Comparison of ENCODE assay signal across 9 mouse cellular contexts in genomic region chr10:77150947-77151521, GRCm38 (mm10). TPM values are rescaled to one million over a fixed set of nuclear protein-coding genes. Genes with fewer than 3 reads are reported as not detected.
DNase-seq lines count a peak whose midpoint lies in the region; ATAC-seq and TF ChIP-seq lines count a peak whose summit lies in the region.
"Had no signal": no experiment of that assay in that cellular context is flagged by ENCODE, and none has a peak within 500 bp of the region (broad histone marks: within the 10 kb centered on the region; RNA-seq: fewer than 3 reads in every experiment).

No protein-coding gene starts in this region.

- H3K27ac ChIP-seq in liver, embryonic 14.5 days: no peak overlapping the region
- H3K27ac ChIP-seq in liver, postnatal 0 days (ENCODE audit: low read depth): no peak overlapping the region
- H3K27ac ChIP-seq in forebrain, postnatal 0 days (ENCODE audit: low read depth, low read length): no peak overlapping the region
- H3K27ac ChIP-seq in limb, embryonic 12.5 days: peak overlapping the region; percentile 54
- H3K27ac ChIP-seq in stomach, embryonic 15.5 days: peak overlapping the region; percentile 48

- H3K27me3 ChIP-seq in liver, embryonic 14.5 days (ENCODE audit: control insufficient read depth, insufficient read depth, low read length): no peaks in the 10 kb centered on the region
- H3K27me3 ChIP-seq in liver, postnatal 0 days (ENCODE audit: insufficient read depth, low read length): no peaks in the 10 kb centered on the region
- H3K27me3 ChIP-seq in forebrain, postnatal 0 days (ENCODE audit: insufficient read depth, low read length): no peaks in the 10 kb centered on the region
- H3K27me3 ChIP-seq in limb, embryonic 12.5 days: peaks cover 2% of the 10 kb centered on the region
- no peaks in the 10 kb centered on the region for H3K27me3 ChIP-seq in stomach, embryonic 15.5 days (replicated peaks)

- 0 out of 2 replicates have a peak, but pooled peaks have one; percentile 23 for ATAC-seq in liver, embryonic 14.5 days (ENCODE audit: insufficient read depth)
- no peak for ATAC-seq in liver, postnatal 0 days
- ATAC-seq in forebrain, postnatal 0 days: peak; percentile 58
- ATAC-seq in limb, embryonic 12.5 days (ENCODE audit: insufficient number of reproducible peaks, insufficient read depth, low FRiP score, low TSS enrichment, low read depth): peak; percentile 34; the same call in 1 of the 2 replicates
- no peak for ATAC-seq in stomach, embryonic 15.5 days (ENCODE audit: insufficient read depth, low FRiP score, low read depth)

- WGBS in liver, embryonic 14.5 days (ENCODE audit: insufficient replicate concordance): 42% methylated on average over 14 of the region's 14 CpGs
- 42% methylated on average over 14 of the region's 14 CpGs for WGBS in liver, postnatal 0 days (ENCODE audit: insufficient replicate concordance)
- WGBS in forebrain, postnatal 0 days: under 1% methylated on average over 14 of the region's 14 CpGs
- 7% methylated on average over 14 of the region's 14 CpGs for WGBS in limb, embryonic 12.5 days
- 20% methylated on average over 14 of the region's 14 CpGs for WGBS in stomach, embryonic 15.5 days

- DNase-seq in liver, embryonic 14.5 days (ENCODE audit: low read depth in 3 of 3, low spot score in 3 of 3): no peak
- no peak for DNase-seq in liver, postnatal 0 days
- DNase-seq in forebrain, postnatal 0 days: no peak
- DNase-seq in spleen, postnatal 10 days (ENCODE audit: low spot score in 2 of 2): no peak
- DNase-seq in urinary bladder, adult 18-20 months (ENCODE audit: low spot score in 2 of 2): no peak
- no peak for DNase-seq in frontal cortex, postnatal 10 days (ENCODE audit: low spot score in 2 of 2)
- DNase-seq: lung, postnatal 36 days had no signal

- TF ChIP-seq CTCF in liver, embryonic 14.5 days (IDR thresholded peaks at IDR 0.05; ENCODE audit: low read depth): no peak
- TF ChIP-seq CTCF in liver, postnatal 0 days (IDR thresholded peaks at IDR 0.05; ENCODE audit: low read depth): no peak
- no peak for TF ChIP-seq CTCF in forebrain, postnatal 0 days (IDR thresholded peaks at IDR 0.05; ENCODE audit: low read depth)

- no peak for TF ChIP-seq EP300 in liver, embryonic 14.5 days (IDR thresholded peaks at IDR 0.05; ENCODE audit: low read depth)
- TF ChIP-seq EP300 in liver, postnatal 0 days (IDR thresholded peaks at IDR 0.05; ENCODE audit: low read depth): no peak

- H3K4me3 ChIP-seq in liver, embryonic 14.5 days (ENCODE audit: insufficient read depth in 1 of 2, low read depth in 2 of 2, low read length in 2 of 2): no peak overlapping the region
- no peak overlapping the region for H3K4me3 ChIP-seq in liver, postnatal 0 days (ENCODE audit: low read depth, low read length)
- no peak overlapping the region for H3K4me3 ChIP-seq in forebrain, postnatal 0 days (ENCODE audit: low read depth, low read length)
- H3K4me3 ChIP-seq in limb, embryonic 12.5 days (replicated peaks): no peak overlapping the region
- H3K4me3 ChIP-seq in stomach, embryonic 15.5 days (replicated peaks): no peak overlapping the region

- no peak overlapping the region for H3K9ac ChIP-seq in liver, embryonic 14.5 days (replicated peaks)
- no peak overlapping the region for H3K9ac ChIP-seq in liver, postnatal 0 days (replicated peaks)
- H3K9ac ChIP-seq in forebrain, postnatal 0 days: no peak overlapping the region
- H3K9ac ChIP-seq in limb, embryonic 12.5 days (replicated peaks): peak overlapping the region; percentile 28; the same call in 1 of the 2 replicates
- no peak overlapping the region for H3K9ac ChIP-seq in stomach, embryonic 15.5 days

- no peak overlapping the region for H3K4me2 ChIP-seq in liver, embryonic 14.5 days (ENCODE audit: low read depth)
- no peak overlapping the region for H3K4me2 ChIP-seq in liver, postnatal 0 days (ENCODE audit: low read depth, low read length)
- H3K4me2 ChIP-seq in forebrain, postnatal 0 days (ENCODE audit: low read depth): peak overlapping the region; percentile 27
- H3K4me2 ChIP-seq in limb, embryonic 12.5 days: peak overlapping the region; percentile 32
- H3K4me2 ChIP-seq in stomach, embryonic 15.5 days: no peak overlapping the region

- peaks cover 0 to 17% of the 10 kb centered on the region in 2 experiments; a peak in 2 of 4 replicates for H3K4me1 ChIP-seq in liver, embryonic 14.5 days (replicated peaks; ENCODE audit: control insufficient read depth in 2 of 2, insufficient read depth in 2 of 2, low read length in 1 of 2)
- 0 out of 2 replicates have a peak, but pooled peaks cover 6% of the 10 kb centered on the region for H3K4me1 ChIP-seq in liver, postnatal 0 days (ENCODE audit: insufficient read depth)
- H3K4me1 ChIP-seq in forebrain, postnatal 0 days (ENCODE audit: insufficient read depth): peaks cover 10% of the 10 kb centered on the region; the same call in 1 of the 2 replicates
- H3K4me1 ChIP-seq in limb, embryonic 12.5 days (replicated peaks): peaks cover 36% of the 10 kb centered on the region
- peaks cover 32% of the 10 kb centered on the region for H3K4me1 ChIP-seq in stomach, embryonic 15.5 days

- H3K36me3 ChIP-seq in liver, embryonic 14.5 days (replicated peaks; ENCODE audit: control insufficient read depth, insufficient read depth, low read depth): no peaks in the 10 kb centered on the region
- H3K36me3 ChIP-seq in liver, postnatal 0 days (replicated peaks; ENCODE audit: insufficient read depth, low read length): no peaks in the 10 kb centered on the region
- no peaks in the 10 kb centered on the region for H3K36me3 ChIP-seq in forebrain, postnatal 0 days (ENCODE audit: insufficient read depth)
- no peaks in the 10 kb centered on the region for H3K36me3 ChIP-seq in limb, embryonic 12.5 days
- H3K36me3 ChIP-seq in stomach, embryonic 15.5 days: no peaks in the 10 kb centered on the region

- H3K9me3 ChIP-seq in liver, embryonic 14.5 days (ENCODE audit: control insufficient read depth, low read length): no peaks in the 10 kb centered on the region
- no peaks in the 10 kb centered on the region for H3K9me3 ChIP-seq in liver, postnatal 0 days (ENCODE audit: low read length)
- no peaks in the 10 kb centered on the region for H3K9me3 ChIP-seq in forebrain, postnatal 0 days (ENCODE audit: low read length)
- no peaks in the 10 kb centered on the region for H3K9me3 ChIP-seq in limb, embryonic 12.5 days
- no peaks in the 10 kb centered on the region for H3K9me3 ChIP-seq in stomach, embryonic 15.5 days

RNA-seq across cellular contexts. Expression of gene Col18a1, which starts 15.3 kb away (rescaled TPM):
- 24.6 and 34.7 TPM in 2 replicates for polyA plus RNA-seq in liver, embryonic 14.5 days (2012; rRNA removed)
- polyA plus RNA-seq in liver, embryonic 14.5 days (2014; fragmentation: Nextera tagmentation; extraction: Ambion mirVana): 31.4 and 41.2 TPM in 2 replicates
- 137 and 167 TPM in 2 replicates for polyA plus RNA-seq in liver, postnatal 0 days (2015; fragmentation: Nextera tagmentation; extraction: Ambion mirVana)
- 24.7 and 28.4 TPM in 2 replicates for total RNA-seq in forebrain, postnatal 0 days (2014; rRNA removed)
- 11.7 and 12.6 TPM in 2 replicates for polyA plus RNA-seq in forebrain, postnatal 0 days (2015; fragmentation: Nextera tagmentation; extraction: Ambion mirVana)
- polyA plus RNA-seq in limb, embryonic 12.5 days (2016; fragmentation: Nextera tagmentation; extraction: Ambion mirVana): 104 and 105 TPM in 2 replicates
- 70.3 and 79.2 TPM in 2 replicates for polyA plus RNA-seq in stomach, embryonic 15.5 days (2015; fragmentation: Nextera tagmentation; extraction: Ambion mirVana)

Comparison
In these comparisons a context has a peak if more than half of its experiments do, and no peak if none do; other contexts are left out.
1. ATAC-seq: peak in liver, embryonic 14.5 days (single experiment), forebrain, postnatal 0 days (single experiment) and limb, embryonic 12.5 days (single experiment); none in liver, postnatal 0 days (single experiment) and stomach, embryonic 15.5 days (single experiment).
2. H3K27ac ChIP-seq: peak in limb, embryonic 12.5 days (single experiment) and stomach, embryonic 15.5 days (single experiment); none in liver, embryonic 14.5 days (single experiment), liver, postnatal 0 days (single experiment) and forebrain, postnatal 0 days (single experiment).
3. H3K4me2 ChIP-seq: peak in forebrain, postnatal 0 days (single experiment) and limb, embryonic 12.5 days (single experiment); none in liver, embryonic 14.5 days (single experiment), liver, postnatal 0 days (single experiment) and stomach, embryonic 15.5 days (single experiment).